14 mouse cellular contexts compared by ENCODE assay signal in the genomic region with DNA sequence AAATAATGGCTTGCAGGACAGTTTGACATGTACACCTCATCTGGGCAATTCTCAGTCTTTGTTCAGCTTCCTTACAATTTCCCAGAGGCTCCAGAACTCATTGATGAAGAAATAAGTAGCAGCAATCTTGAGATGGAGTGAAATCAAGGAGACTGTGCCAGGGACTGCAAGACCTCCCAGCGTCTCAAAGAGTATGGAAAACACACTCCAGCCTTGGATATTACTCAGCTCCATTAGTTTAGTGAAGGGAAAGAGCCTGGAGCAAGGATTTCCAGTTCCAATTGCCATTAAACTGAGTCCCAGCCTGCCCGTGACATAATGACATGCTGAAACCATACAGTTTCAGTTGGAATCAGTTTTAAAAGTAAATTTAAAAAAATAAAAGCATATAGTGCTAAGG.
"Had no signal": no experiment of that assay in that cellular context is flagged by ENCODE, and none has a peak within 500 bp of the region (broad histone marks: within the 10 kb centered on the region; RNA-seq: fewer than 3 reads in every experiment).

No protein-coding gene starts in this region.

- H3K4me2 ChIP-seq: liver, embryonic 13.5 days; neural tube, embryonic 15.5 days had no signal

- DNase-seq: kidney, adult 8-10 months; layer of hippocampus, adult 9-11 months; layer of hippocampus, postnatal 36 days; liver; liver, embryonic 13.5 days; liver, postnatal 0 days; midbrain, embryonic 14.5 days; right cerebral cortex, adult 18-20 months; right cerebral cortex, postnatal 25 days; thymus, postnatal 36 days had no signal

- H3K4me3 ChIP-seq: liver, embryonic 13.5 days; midbrain, embryonic 10.5 days; myocyte; neural tube, embryonic 15.5 days had no signal

- H3K9ac ChIP-seq: liver, embryonic 13.5 days; liver, postnatal 0 days; neural tube, embryonic 15.5 days had no signal

- H3K36me3 ChIP-seq: liver, embryonic 13.5 days; midbrain, embryonic 10.5 days; neural tube, embryonic 15.5 days had no signal

- H3K27ac ChIP-seq: liver, embryonic 13.5 days; midbrain, embryonic 10.5 days; neural tube, embryonic 15.5 days had no signal

- H3K27me3 ChIP-seq: liver, embryonic 13.5 days; neural tube, embryonic 15.5 days had no signal

- H3K9me3 ChIP-seq: liver, embryonic 13.5 days; midbrain, embryonic 10.5 days; neural tube, embryonic 15.5 days had no signal

- H3K4me1 ChIP-seq: liver, embryonic 13.5 days; midbrain, embryonic 10.5 days; neural tube, embryonic 15.5 days had no signal

- ATAC-seq: intestine, embryonic 16.5 days; liver, postnatal 0 days had no signal
